Mouse (Mus musculus) urinary bladder, adult 18-20 months (tissue): ENCODE results near the gene Prkcz.
"Not testable (repeated sequence)": the region's sequence is repeated elsewhere in the genome, so short reads cannot be mapped to it uniquely, and the experiment has no call there.

ENCODE experiments used
- DNase-seq, 2 experiments: peaks; one replicate each; pipeline ENCODE4 v3.0.0; 2022; ENCODE audit warnings: low spot score in 2 of 2, mixed read lengths in 2 of 2

Prkcz gene

GRCm38 (mm10) chr4:155359560-155360464 lies 1.3 kb downstream of the Prkcz start:
- DNase-seq, result no peak

GRCm38 (mm10) chr4:155357601-155358000 lies 3.6 kb downstream of the Prkcz start:
- no peak for DNase-seq

- no peak for DNase-seq
Observed at GRCm38 (mm10) chr4:155356354-155356753, 4.8 kb downstream of the Prkcz start.

- no peak for DNase-seq
Observed at GRCm38 (mm10) chr4:155354546-155354945, 6.6 kb downstream of the Prkcz start.

- no peak for DNase-seq
Observed at GRCm38 (mm10) chr4:155354035-155354434, 7.1 kb downstream of the Prkcz start.

GRCm38 (mm10) chr4:155352581-155352980 lies 8.6 kb downstream of the Prkcz start:
- no peak for DNase-seq

GRCm38 (mm10) chr4:155346350-155346749 lies 14.8 kb downstream of the Prkcz start:
- no peak for DNase-seq

GRCm38 (mm10) chr4:155345608-155345953 lies 15.6 kb downstream of the Prkcz start:
- DNase-seq, result no peak

- no peak for DNase-seq
Observed at GRCm38 (mm10) chr4:155344716-155345607, 16.2 kb downstream of the Prkcz start.

- DNase-seq, result no peak
Observed at GRCm38 (mm10) chr4:155344299-155344600, 16.9 kb downstream of the Prkcz start.

- no peak for DNase-seq
Observed at GRCm38 (mm10) chr4:155343415-155344298, 17.5 kb downstream of the Prkcz start.

GRCm38 (mm10) chr4:155336284-155337050 lies 24.7 kb downstream of the Prkcz start:
- DNase-seq, result no peak

GRCm38 (mm10) chr4:155332253-155332652 lies 28.9 kb downstream of the Prkcz start:
- DNase-seq, result no peak

- not testable (repeated sequence) for DNase-seq
Observed at GRCm38 (mm10) chr4:155328385-155328784, 32.8 kb downstream of the Prkcz start.

GRCm38 (mm10) chr4:155325773-155326172 lies 35.4 kb downstream of the Prkcz start:
- no peak for DNase-seq

GRCm38 (mm10) chr4:155324511-155324910 lies 36.6 kb downstream of the Prkcz start:
- DNase-seq, result no peak

GRCm38 (mm10) chr4:155323081-155323795 lies 37.9 kb downstream of the Prkcz start:
- DNase-seq, result no peak

GRCm38 (mm10) chr4:155320281-155321244 lies 40.6 kb downstream of the Prkcz start:
- DNase-seq, result no peak

GRCm38 (mm10) chr4:155318266-155318665 lies 42.9 kb downstream of the Prkcz start:
- DNase-seq, result no peak
